Mouse (Mus musculus) spleen, adult 10 weeks (tissue): ENCODE data around the gene Cdhr4. TPM values are rescaled to one million over a fixed set of nuclear protein-coding genes. Genes with fewer than 3 reads are reported as not detected.

Experiments
- polyA plus RNA-seq: library from polyadenylated mRNA; stranded (reverse); fragments of 350-450 nt; fragmentation: Illumina TruSeq; extraction: RNeasy Lipid Tissue Mini Kit (QIAGEN cat#74804); gene quantifications from one replicate; pipeline ENCODE4 v1.2.3, GENCODE M21; 2015; ENCODE audit warnings: low replicate concordance; ENCODE audit not compliant: insufficient read depth

Cdhr4 gene
- polyA plus RNA-seq = 1.5 TPM

GRCm38 (mm10) chr9:107992197-107992596, at the start of gene Cdhr4:
TSS of gene Cdhr4 (plus strand) at chr9:107992497.

GRCm38 (mm10) chr9:107949922-107950235, 42.4 kb upstream of the Cdhr4 start, which contains the start of gene Traip:
TSS of gene Traip (plus strand) at chr9:107950136.

GRCm38 (mm10) chr9:107975399-107976386, 16.6 kb upstream of the Cdhr4 start, which contains the start of gene Uba7:
TSS of gene Uba7 (plus strand) at chr9:107975505.

GRCm38 (mm10) chr9:107982681-107983346, 9.5 kb upstream of the Cdhr4 start, which contains the start of gene Gm20661:
TSS of gene Gm20661 (plus strand) at chr9:107983058.

GRCm38 (mm10) chr9:107985131-107986119, 6.9 kb upstream of the Cdhr4 start, which contains the start of gene Inka1:
TSS of gene Inka1 (minus strand) at chr9:107985879.

GRCm38 (mm10) chr9:107996049-107996448, 3.8 kb downstream of the Cdhr4 start, which contains the start of gene Gm20662:
TSS of gene Gm20662 (plus strand) at chr9:107996349.

GRCm38 (mm10) chr9:108001922-108002770, 9.8 kb downstream of the Cdhr4 start, which contains the start of gene Ip6k1:
TSS of gene Ip6k1 (plus strand) at chr9:108002501.

GRCm38 (mm10) chr9:108049016-108049455, 56.7 kb downstream of the Cdhr4 start, which contains the start of gene Gmppb:
TSS of gene Gmppb (plus strand) at chr9:108049242.

Other genes starting within 250 kb of the Cdhr4 start
- gene Rbm5, start 221.5 kb upstream of the Cdhr4 start, polyA plus RNA-seq = 334 TPM
- 155 TPM for gene Rbm6, start 119.3 kb upstream of the Cdhr4 start, polyA plus RNA-seq
- gene Mon1a, start 104.3 kb upstream of the Cdhr4 start, polyA plus RNA-seq = 3.9 TPM
- gene Mst1r, start 85.6 kb upstream of the Cdhr4 start, polyA plus RNA-seq = 0.36 TPM
- gene Actl11, start 64.0 kb upstream of the Cdhr4 start, polyA plus RNA-seq = not detected
- not detected for gene Camkv, start 56.8 kb upstream of the Cdhr4 start, polyA plus RNA-seq
- 4.5 TPM for gene Traip, start 42.4 kb upstream of the Cdhr4 start, polyA plus RNA-seq
- gene Uba7, start 17.0 kb upstream of the Cdhr4 start, polyA plus RNA-seq = 103 TPM
- gene Gm20661, start 9.4 kb upstream of the Cdhr4 start, polyA plus RNA-seq = 0.26 TPM
- 3.9 TPM for gene Inka1, start 6.6 kb upstream of the Cdhr4 start, polyA plus RNA-seq
- 1.9 TPM for gene Gm20662, start 3.9 kb downstream of the Cdhr4 start, polyA plus RNA-seq
- gene Ip6k1, start 10.0 kb downstream of the Cdhr4 start, polyA plus RNA-seq = 83.7 TPM
- 11.7 TPM for gene Gmppb, start 56.7 kb downstream of the Cdhr4 start, polyA plus RNA-seq
- gene Amigo3, start 60.7 kb downstream of the Cdhr4 start, polyA plus RNA-seq = 0.69 TPM
- 0.37 TPM for gene Mst1, start 87.9 kb downstream of the Cdhr4 start, polyA plus RNA-seq
- gene Rnf123, start 90.8 kb downstream of the Cdhr4 start, polyA plus RNA-seq = 69.4 TPM
- gene Apeh, start 102.1 kb downstream of the Cdhr4 start, polyA plus RNA-seq = 85.9 TPM
- 0.25 TPM for gene Bsn, start 197.9 kb downstream of the Cdhr4 start, polyA plus RNA-seq